Mouse (Mus musculus) C2C12 (cell line): Measurements from ENCODE around the gene Smpd4. TPM values are rescaled to one million over a fixed set of nuclear protein-coding genes. Genes with fewer than 3 reads are reported as not detected.
A peak's percentile ranks its signal among the peaks of the same experiment; 100 is the strongest.

Source experiments
- H3K27me3 ChIP-seq: one replicate; pipeline ENCODE4 v1.6.1; 2011; ENCODE audit not compliant: control insufficient read depth, insufficient read depth, insufficient read length
- H3K36me3 ChIP-seq: one replicate; pipeline ENCODE4 v1.6.1; 2011; ENCODE audit not compliant: control insufficient read depth, insufficient read depth
- H3K4me3 ChIP-seq: one replicate; pipeline ENCODE4 v1.5.1; 2011; ENCODE audit warnings: mild to moderate bottlenecking, control low read depth; ENCODE audit not compliant: poor library complexity, insufficient read depth, severe bottlenecking
- H3K79me2 ChIP-seq: one replicate; pipeline ENCODE4 v1.6.1; 2011; ENCODE audit not compliant: control insufficient read depth, insufficient read depth
- H3K79me3 ChIP-seq: one replicate; pipeline ENCODE4 v1.6.1; 2011; ENCODE audit warnings: low read depth, control low read depth
- H3ac ChIP-seq: one replicate; pipeline ENCODE3; 2011; ENCODE audit warnings: low read depth; ENCODE audit not compliant: control insufficient read depth, insufficient read length
- CEBPB ChIP-seq: IDR thresholded peaks from one replicate; pipeline ENCODE4 v1.6.1; 2011; ENCODE audit warnings: low read depth, mild to moderate bottlenecking, control low read depth, moderate library complexity
- CTCF ChIP-seq: IDR thresholded peaks from one replicate; pipeline ENCODE4 v1.5.1; 2011; ENCODE audit not compliant: control insufficient read depth, insufficient read depth, insufficient read length
- FOSL1 ChIP-seq: IDR thresholded peaks from one replicate; pipeline ENCODE4 v1.8.0; 2011; ENCODE audit warnings: mild to moderate bottlenecking, low read length; ENCODE audit not compliant: poor library complexity, insufficient read depth, severe bottlenecking
- MAX ChIP-seq: IDR thresholded peaks from one replicate; pipeline ENCODE4 v1.6.1; 2011; ENCODE audit warnings: mild to moderate bottlenecking, control low read depth
- MYOD1 ChIP-seq: IDR thresholded peaks from one replicate; pipeline ENCODE4 v1.6.1; 2011; ENCODE audit warnings: low read depth; ENCODE audit not compliant: control insufficient read depth, insufficient read length
- MYOG ChIP-seq: IDR thresholded peaks from one replicate; pipeline ENCODE4 v1.6.1; 2011; ENCODE audit not compliant: control insufficient read depth, insufficient read length; ENCODE audit errors: extremely low read depth
- USF1 ChIP-seq: IDR thresholded peaks from one replicate; pipeline ENCODE4 v1.6.1; 2011; ENCODE audit warnings: low read depth, mild to moderate bottlenecking, control low read depth, moderate library complexity
- long read RNA-seq, 2 experiments: library from polyadenylated mRNA; unstranded; transcript quantifications; one replicate each; pipeline ENCODE4 v2.0.0; 2019 to 2020
- polyA plus RNA-seq: library from polyadenylated mRNA; unstranded; fragments of >200 nt; fragmentation: generic; extraction: Trizol; gene quantifications from one replicate; pipeline ENCODE4 v1.2.1, GENCODE M21; 2012; ENCODE audit warnings: missing spikeins

Smpd4 gene
- 26.5 TPM for polyA plus RNA-seq
- long read RNA-seq, experiment 1, full-length matches to known transcripts: 4 of 10 reads
- long read RNA-seq, experiment 1, partial matches to known transcripts: 2 of 10 reads
- long read RNA-seq, experiment 1, other reads (novel, unspliced or antisense): 4 of 10 reads
- long read RNA-seq, experiment 2, full-length matches to known transcripts: 100 of 142 reads
- long read RNA-seq, experiment 2, partial matches to known transcripts: 15 of 142 reads
- long read RNA-seq, experiment 2, other reads (novel, unspliced or antisense): 27 of 142 reads

GRCm38 (mm10) chr16:17619198-17620105 lies at the start of gene Smpd4:
Smpd4 (plus strand) TSS chr16:17619354.
- H3K79me2 ChIP-seq: peaks cover 26% of the 10 kb centered on the region
- peaks cover 16% of the 10 kb centered on the region for H3K79me3 ChIP-seq
- no peaks in the 10 kb centered on the region for H3K27me3 ChIP-seq
- TF ChIP-seq MYOD1 (no peak), CEBPB (no peak), MAX (no peak), MYOG (no peak), FOSL1 (no peak)
- H3ac ChIP-seq: peak within 1 kb of the TSS; percentile 81
- H3K36me3 ChIP-seq: peaks cover 24% of the 10 kb centered on the region
- H3K4me3 ChIP-seq: peak within 1 kb of the TSS; percentile 71

- TF ChIP-seq CTCF (no peak), MYOG (no peak), FOSL1 (no peak), USF1 (no peak), MYOD1 (no peak), MAX (no peak), CEBPB (no peak)
- peak overlapping the region; percentile 5 for H3ac ChIP-seq
- no peaks in the 10 kb centered on the region for H3K79me3 ChIP-seq
- H3K79me2 ChIP-seq: no peaks in the 10 kb centered on the region
- H3K4me3 ChIP-seq: no peak overlapping the region
- H3K36me3 ChIP-seq: no peaks in the 10 kb centered on the region
- H3K27me3 ChIP-seq: peaks cover 3% of the 10 kb centered on the region
These were observed 43.0 kb upstream of the Smpd4 start for GRCm38 (mm10) chr16:17575870-17576824.

DNA sequence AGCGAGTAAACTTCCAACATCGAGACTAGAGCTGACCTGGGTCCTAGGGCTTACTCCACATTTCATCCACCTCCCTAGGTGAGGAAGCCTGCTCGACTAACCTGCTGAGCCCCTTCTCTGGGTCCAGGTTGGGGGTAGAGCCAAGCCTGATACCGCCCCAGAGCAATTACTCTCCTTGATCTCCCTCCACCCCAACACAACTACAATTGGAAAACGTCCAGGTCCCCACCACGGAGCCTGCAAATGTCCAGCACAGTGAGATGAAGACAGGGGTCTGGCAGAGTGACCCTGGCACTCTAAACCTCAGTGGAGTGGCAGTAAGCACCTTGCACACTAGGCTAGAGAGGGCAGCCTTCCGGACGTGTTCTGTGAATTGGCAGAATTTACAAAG lies 42.3 kb upstream of the Smpd4 start:
- H3K36me3 ChIP-seq: no peaks in the 10 kb centered on the region
- H3K79me2 ChIP-seq: no peaks in the 10 kb centered on the region
- TF ChIP-seq FOSL1 (no peak), MAX (no peak), MYOG (no peak), USF1 (no peak), MYOD1 (no peak), CEBPB (no peak), CTCF (no peak)
- no peak overlapping the region for H3K4me3 ChIP-seq
- no peak overlapping the region for H3ac ChIP-seq
- H3K27me3 ChIP-seq: peaks cover 3% of the 10 kb centered on the region
- H3K79me3 ChIP-seq: no peaks in the 10 kb centered on the region

DNA sequence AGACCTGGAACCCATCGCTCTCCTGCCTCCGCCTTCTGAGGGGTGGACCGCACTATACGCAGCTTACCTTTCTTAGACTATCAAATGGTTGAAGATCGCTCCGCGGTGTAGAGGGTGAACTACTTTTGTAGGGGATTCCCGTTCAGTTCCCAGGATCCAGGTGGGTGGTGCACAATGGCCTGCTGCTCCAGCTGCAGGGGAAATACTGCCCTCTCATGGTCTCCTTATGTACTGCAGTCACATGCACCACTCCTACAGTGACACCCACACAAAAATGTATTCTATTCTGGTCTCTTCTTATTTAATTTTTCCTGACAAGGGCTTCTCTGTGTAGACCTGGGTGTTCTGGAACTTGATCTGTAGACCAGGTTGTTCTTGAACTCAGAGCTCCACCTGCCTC lies 36.1 kb upstream of the Smpd4 start, which contains the start of gene Slc7a4:
Gene Slc7a4, minus strand, starts transcription at position 151 of the 400 bp plus-strand sequence.
- Histone ChIP-seq H3ac (no peak within 1 kb of the TSS), H3K27me3 (no peaks in the 10 kb centered on the region), H3K36me3 (no peaks in the 10 kb centered on the region), H3K79me3 (no peaks in the 10 kb centered on the region), H3K79me2 (no peaks in the 10 kb centered on the region), H3K4me3 (no peak within 1 kb of the TSS)
- peak; percentile 64 for TF ChIP-seq CTCF
- peak; percentile 36 for TF ChIP-seq MAX
- TF ChIP-seq MYOG: no peak

DNA sequence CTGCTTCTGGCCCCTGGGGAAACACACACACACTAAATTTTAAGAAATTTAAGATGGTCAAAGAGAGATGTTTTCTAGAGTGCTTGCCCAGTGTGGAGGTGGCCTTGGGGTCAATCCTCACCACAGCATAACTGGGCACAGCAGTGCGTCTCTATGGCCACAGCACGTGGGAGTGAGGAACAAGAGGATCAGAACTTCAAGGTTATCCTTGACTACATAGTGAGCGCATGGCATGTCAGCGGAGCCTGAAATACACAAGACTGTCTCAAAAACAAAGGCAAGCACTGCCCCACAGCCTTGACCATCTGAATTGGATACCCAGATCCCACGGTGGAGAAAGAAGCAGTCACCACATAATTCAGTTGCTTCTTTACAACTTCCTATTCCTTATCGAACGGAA lies 34.6 kb upstream of the Smpd4 start:
- Histone ChIP-seq H3K79me2 (no peaks in the 10 kb centered on the region), H3K4me3 (no peak overlapping the region), H3ac (no peak overlapping the region), H3K27me3 (no peaks in the 10 kb centered on the region), H3K36me3 (no peaks in the 10 kb centered on the region), H3K79me3 (no peaks in the 10 kb centered on the region)
- no peak for TF ChIP-seq MYOG
